Mouse (Mus musculus) bone marrow macrophage, adult 2 months (primary cell): ENCODE data around the gene 4933405L10Rik. TPM values are rescaled to one million over a fixed set of nuclear protein-coding genes. Genes with fewer than 3 reads are reported as not detected.

Source experiments
- H3K27ac ChIP-seq: 2 replicates; pipeline ENCODE4 v1.5.1; 2012; ENCODE audit warnings: low read depth, low read length; ENCODE audit not compliant: insufficient read depth
- H3K4me1 ChIP-seq: 2 replicates; pipeline ENCODE4 v1.6.1; 2012; ENCODE audit warnings: low read length; ENCODE audit not compliant: control insufficient read depth, insufficient read depth
- H3K4me3 ChIP-seq: 2 replicates; pipeline ENCODE4 v1.5.1; 2012; ENCODE audit warnings: mild to moderate bottlenecking, low read length, moderate library complexity; ENCODE audit not compliant: insufficient read depth
- CTCF ChIP-seq: IDR thresholded peaks from 2 replicates; pipeline ENCODE4 v1.5.1; 2012; ENCODE audit warnings: low read depth, mild to moderate bottlenecking, low read length, moderate library complexity
- POLR2A ChIP-seq: IDR thresholded peaks from 2 replicates; pipeline ENCODE4 v1.6.1; 2012; ENCODE audit warnings: mild to moderate bottlenecking, low read depth, low read length, borderline replicate concordance
- polyA plus RNA-seq: library from polyadenylated mRNA; stranded (reverse); fragments of >200 nt; gene quantifications from 2 replicates; pipeline ENCODE4 v1.2.4, GENCODE M21; 2012; ENCODE audit not compliant: missing spikeins, insufficient read depth, insufficient read length

4933405L10Rik gene
- polyA plus RNA-seq, 1 experiment, result not detected

DNA sequence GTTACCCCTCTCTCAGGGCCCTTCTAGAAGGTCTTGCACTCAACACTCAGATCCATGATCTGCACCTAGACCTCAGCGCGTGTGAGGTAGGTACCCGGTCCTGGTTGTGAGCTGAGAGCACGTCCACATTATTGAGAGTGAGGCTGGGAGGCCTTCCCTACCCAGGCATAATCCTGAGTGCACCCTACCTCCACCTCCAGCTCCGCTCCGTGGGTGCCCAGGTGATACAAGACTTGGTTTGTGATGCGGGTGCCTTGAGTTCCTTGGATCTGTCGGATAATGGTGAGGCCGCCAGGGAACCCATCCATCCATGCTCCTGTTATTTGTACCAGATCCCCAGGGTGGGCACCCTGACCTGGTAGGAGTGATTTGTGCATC is 17.5 kb upstream of the 4933405L10Rik start:
- Histone ChIP-seq H3K4me1 (no peaks in the 10 kb centered on the region), H3K27ac (no peak overlapping the region), H3K4me3 (no peak overlapping the region)
- TF ChIP-seq CTCF, result no peak
- TF ChIP-seq POLR2A, result no peak

DNA sequence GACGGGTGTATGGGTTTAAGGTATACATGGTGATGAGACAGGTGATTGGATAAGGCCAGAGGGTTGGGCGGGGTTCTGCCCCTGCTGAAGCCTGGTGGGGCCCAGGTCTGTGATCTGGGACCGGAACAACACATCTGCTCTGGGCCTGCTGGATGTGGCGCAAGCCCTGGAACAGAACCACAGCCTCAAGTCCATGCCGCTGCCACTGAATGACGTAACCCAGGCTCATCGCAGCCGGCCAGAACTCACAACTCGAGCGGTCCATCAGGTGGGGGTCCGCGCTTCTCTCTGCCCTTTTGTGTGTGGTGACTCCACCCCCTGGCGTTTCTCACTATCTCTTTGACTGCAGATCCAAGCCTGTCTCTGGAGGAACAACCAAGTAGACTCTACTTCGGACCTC is 16.5 kb upstream of the 4933405L10Rik start:
- no peak overlapping the region for H3K4me3 ChIP-seq
- no peak for TF ChIP-seq POLR2A
- no peak for TF ChIP-seq CTCF
- no peaks in the 10 kb centered on the region for H3K4me1 ChIP-seq
- H3K27ac ChIP-seq, result no peak overlapping the region

DNA sequence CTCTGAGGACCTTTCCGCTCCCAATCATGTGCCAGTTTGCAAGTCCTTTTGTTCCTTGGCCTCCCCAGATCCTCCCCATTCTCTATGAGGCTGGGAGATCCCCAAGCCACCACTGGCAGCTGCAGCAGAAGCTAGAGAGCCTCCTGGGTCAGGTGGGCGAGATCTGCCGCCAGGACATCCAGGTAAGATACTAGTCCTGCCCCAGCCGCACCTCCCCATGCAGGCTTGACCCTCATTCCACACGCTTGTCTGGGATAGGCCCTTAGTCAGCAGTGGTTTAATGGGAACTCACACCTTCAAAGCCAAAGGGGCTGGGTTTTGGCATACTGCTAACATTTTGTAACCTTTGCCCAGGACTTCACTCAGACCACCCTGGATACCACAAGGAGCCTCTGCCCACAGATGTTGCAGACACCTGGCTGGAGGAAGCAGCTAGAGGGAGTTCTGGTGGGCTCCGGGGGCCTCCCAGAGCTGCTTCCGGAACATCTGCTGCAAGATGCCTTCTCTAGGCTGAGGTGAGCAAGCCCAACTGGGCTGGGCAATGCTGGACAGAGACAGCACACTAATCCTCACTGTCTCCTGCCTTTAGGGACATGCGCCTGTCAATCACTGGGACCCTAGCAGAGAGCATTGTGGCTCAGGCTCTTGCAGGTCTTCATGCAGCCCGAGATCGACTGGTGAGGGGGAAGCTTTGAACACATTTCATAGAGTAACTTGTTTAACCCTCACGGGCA is 14.8 kb upstream of the 4933405L10Rik start:
- no peak overlapping the region for H3K27ac ChIP-seq
- no peak for TF ChIP-seq CTCF
- TF ChIP-seq POLR2A, result no peak
- no peak overlapping the region for H3K4me3 ChIP-seq
- no peaks in the 10 kb centered on the region for H3K4me1 ChIP-seq

DNA sequence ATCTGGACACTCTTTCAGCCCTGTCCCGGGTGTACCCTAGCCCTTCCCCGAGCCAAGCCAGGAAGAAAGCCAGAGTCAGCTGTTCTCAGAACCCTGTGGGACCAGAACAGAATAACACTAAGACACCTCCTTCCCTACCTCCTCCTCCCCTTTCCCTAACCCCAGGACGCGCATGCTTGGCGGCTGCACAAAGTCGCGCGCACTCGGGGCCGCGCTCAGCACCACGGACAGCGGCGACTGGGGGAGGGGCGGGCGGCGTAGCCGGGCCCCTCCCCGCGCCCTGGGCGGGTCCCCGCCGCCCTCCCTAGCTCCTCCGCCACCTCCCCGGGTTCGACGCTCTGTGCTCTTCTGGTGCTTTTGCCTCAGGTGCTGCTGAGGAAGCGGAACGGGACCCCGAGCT is 13.8 kb upstream of the 4933405L10Rik start:
- Histone ChIP-seq H3K27ac (no peak overlapping the region), H3K4me1 (no peaks in the 10 kb centered on the region), H3K4me3 (no peak overlapping the region)
- no peak for TF ChIP-seq CTCF
- TF ChIP-seq POLR2A, result no peak

DNA sequence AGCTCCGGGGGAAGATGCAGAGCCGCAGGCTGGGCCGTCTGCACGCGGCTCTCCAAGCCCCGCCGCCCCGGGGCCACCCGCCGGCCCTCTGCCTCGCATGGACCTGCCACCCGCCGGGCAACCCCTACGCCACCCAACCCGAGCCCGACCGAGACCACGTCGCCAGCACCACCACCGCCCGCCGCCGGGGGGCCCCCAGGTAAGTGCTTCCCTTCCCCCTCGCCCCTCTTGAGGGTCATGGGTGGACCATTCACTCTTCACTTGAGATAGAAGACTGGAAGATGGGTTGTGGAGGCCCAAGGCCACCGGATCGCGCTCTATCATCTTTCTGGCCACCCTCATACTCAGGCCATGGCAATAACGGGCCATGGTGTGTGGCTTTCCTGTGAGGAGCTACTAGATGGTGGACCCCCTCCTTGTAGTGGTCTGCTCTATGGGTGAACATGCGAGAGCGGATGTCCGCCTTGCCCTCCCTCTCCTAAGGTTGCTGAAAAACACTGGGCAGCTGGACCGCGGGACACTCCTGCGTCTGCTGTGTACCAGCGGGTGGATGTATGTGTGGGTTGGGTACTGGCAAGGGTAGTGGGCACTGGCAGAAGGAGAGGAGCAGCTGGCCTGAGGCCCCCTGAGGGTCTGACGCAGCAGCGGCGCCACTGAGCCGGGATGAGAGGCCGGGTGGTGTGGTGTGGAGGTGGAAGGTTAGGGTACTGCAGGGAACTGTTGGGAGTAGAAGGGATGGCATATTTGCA is 13.2 kb upstream of the 4933405L10Rik start:
- TF ChIP-seq POLR2A, result no peak
- no peak for TF ChIP-seq CTCF
- Histone ChIP-seq H3K27ac (no peak overlapping the region), H3K4me1 (no peaks in the 10 kb centered on the region), H3K4me3 (no peak overlapping the region)

DNA sequence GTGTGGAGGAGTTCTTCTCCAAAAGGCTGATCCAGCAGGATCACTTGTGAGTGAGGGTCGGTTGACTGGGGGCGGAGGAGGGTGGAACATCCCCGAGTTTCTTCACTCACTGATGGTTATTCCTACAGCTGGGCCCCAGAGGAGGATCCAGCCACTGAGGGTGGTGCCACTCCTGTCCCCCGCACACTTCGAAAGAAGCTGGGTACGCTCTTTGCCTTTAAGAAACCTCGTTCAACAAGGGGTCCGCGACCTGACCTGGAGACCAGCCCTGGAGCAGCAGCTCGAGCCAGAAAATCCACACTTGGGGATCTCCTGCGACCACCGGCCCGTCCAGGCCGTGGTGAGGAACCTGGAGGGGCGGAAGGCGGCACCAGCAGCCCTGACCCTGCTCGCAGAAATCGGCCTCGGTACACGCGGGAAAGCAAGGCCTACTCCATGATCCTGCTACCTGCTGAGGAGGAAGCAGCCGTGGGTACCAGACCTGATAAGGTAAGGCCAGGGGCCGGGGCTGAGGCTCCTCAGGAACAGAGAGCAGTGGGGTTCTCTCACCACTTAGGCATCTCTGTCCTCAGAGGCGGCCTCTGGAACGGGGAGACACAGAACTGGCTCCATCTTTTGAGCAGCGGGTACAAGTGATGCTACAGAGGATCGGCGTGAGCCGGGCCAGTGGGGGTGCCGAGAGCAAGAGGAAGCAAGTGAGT is 12.2 kb upstream of the 4933405L10Rik start:
- Histone ChIP-seq H3K27ac (no peak overlapping the region), H3K4me3 (no peak overlapping the region), H3K4me1 (peaks cover 2% of the 10 kb centered on the region; the same call in 1 of the 2 replicates)
- TF ChIP-seq CTCF (no peak), POLR2A (no peak)

DNA sequence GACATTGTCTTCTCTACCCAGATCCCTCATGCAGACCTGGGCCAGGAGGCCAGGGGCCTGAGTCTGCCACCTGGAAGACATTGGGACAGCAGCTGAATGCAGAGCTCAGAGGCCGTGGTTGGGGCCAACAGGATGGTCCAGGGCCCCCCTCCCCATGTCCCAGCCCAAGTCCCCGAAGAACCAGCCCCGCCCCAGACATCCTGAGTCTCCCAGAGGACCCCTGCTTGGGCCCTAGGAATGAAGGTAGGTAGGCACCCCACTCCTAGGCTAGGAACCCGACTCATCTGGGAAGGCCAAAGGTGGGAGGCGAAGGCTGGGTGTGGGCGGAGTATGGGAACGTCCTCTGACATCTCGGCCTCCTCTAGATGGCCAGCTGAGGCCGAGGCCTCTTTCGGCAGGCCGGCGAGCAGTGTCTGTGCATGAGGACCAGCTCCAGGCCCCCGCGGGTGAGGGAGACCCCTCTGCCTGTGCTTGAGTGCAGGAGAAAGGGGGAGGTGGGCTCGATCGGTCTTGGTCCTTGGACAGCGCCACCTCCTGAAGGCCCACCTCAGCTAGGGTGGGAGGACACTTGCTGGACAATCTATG is 10.2 kb upstream of the 4933405L10Rik start:
- H3K4me1 ChIP-seq, result peaks cover 2% of the 10 kb centered on the region; the same call in 1 of the 2 replicates
- H3K27ac ChIP-seq, result no peak overlapping the region
- TF ChIP-seq POLR2A (no peak), CTCF (no peak)
- H3K4me3 ChIP-seq, result no peak overlapping the region

DNA sequence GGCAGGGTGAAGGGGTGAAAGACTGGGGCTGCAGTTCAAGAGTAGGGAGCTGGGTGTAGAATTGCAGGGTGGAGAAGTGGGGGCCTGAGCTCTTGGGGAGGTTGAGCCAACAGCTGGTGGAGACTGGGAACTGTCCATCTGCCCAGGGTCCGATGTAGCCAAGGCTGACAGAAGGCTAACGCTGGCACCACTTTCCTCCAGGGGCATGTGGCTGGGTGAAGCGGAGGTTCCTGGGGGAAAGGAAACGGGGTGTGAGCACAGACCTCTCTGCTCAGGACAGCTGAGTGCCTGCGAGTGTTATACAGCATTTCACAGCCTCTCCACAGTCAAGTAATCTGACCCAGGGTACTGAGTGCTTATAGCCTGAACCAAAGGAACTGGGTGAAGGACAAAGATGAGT is 8.7 kb upstream of the 4933405L10Rik start:
- TF ChIP-seq POLR2A (no peak), CTCF (no peak)
- H3K4me3 ChIP-seq, result no peak overlapping the region
- H3K4me1 ChIP-seq, result peaks cover 2% of the 10 kb centered on the region; the same call in 1 of the 2 replicates
- no peak overlapping the region for H3K27ac ChIP-seq

DNA sequence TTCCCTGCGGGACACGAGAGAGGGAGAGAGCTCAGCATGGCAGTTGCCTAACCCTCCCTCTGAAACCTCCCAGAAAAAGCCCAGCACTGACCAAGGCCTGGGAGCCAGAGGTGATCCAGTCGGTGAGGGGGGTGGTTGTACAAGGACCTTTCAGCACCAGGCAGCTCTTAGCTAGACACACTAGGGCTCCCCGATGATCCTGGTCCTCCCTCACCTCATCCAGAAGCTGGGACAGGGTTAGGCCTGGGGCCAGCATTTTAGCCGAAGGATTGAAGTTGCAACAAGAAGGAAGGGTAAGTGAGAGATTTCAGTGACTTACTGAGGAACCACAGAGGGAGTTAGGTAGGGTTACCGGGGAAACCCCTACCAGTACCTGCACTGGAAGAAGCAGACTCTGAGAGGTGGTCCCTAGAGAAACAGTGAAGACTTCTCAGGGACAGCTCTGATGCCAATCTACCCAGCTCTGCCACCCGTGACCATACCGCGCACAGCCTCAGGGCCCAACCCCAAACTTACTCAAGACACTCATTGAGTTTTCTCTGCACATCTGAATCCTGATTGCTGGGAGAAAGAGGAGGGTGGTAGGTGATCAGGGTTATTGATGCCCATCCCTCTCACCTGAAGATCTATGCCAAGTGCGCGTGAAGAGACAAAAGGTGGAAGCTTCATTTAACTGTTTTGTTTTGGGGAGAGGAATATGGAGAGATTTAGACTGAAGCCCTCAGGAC is 7.8 kb upstream of the 4933405L10Rik start:
- H3K27ac ChIP-seq, result no peak overlapping the region
- peak overlapping the region; percentile 87 for H3K4me3 ChIP-seq
- peaks cover 2% of the 10 kb centered on the region; the same call in 1 of the 2 replicates for H3K4me1 ChIP-seq
- TF ChIP-seq POLR2A (no peak), CTCF (no peak)
